Mouse (Mus musculus): ENCODE measurements around the gene Pik3cb. TPM values are rescaled to one million over a fixed set of nuclear protein-coding genes. Genes with fewer than 3 reads are reported as not detected.

Pik3cb gene
- total RNA-seq, 1 experiment from 2014 or later: 7.9 TPM

DNA sequence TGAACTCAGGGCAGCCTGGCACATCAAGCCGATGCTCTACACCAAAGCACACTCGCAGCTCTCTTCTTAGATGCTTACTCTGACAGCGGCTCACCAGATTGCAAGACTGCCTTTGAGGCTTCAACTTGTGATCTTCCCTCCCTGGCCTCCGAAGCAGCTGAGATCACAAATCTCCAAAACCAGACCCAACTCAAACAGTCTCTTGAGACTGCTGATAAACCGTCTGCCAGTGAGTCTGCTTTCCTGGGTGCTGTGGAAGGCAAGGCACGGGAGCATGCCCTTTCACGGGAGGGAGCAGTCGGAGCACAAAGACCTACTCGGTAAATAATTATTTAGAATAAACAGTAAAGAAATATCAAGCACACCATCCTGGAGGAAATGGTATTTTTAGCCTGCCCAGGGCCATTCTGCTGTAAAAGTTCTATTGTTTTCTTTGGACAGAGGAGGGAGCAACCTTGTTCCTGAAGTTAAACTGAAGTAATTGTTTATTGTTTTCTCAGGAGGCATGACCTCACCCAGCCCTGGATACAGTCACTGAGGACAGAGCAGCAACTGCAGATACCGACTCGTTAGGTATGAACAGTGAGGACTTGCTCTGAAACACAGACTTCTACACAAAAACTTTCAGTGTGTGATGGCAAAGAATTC is 41.8 kb downstream of the Pik3cb start:
- ATAC-seq (ENCODE audit: extremely low read depth, insufficient number of reproducible peaks, low FRiP score, poor library complexity, severe bottlenecking): no peak

GRCm38 (mm10) chr9:99097668-99098067 is 42.8 kb downstream of the Pik3cb start:
- no peak for ATAC-seq (ENCODE audit: extremely low read depth, insufficient number of reproducible peaks, low FRiP score, poor library complexity, severe bottlenecking)

DNA sequence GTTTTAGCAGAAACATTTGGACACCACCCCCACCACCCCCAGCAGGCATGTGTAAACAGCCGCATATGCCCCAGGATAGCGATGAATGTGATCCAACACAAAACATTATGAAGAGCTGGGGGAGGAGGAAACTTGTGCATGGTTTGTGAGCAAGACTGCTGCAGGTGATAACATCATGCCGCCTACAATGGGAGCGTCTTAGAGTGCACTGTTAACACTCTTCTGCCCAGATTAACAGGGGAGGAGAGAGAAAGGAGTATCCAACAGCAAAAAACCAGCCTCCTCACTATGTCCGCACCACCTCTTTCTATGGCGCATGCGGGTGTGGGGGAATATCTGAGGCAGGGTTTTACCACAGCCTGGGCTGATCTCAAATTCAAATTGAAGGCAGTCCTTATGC is 45.2 kb downstream of the Pik3cb start:
- ATAC-seq (ENCODE audit: extremely low read depth, insufficient number of reproducible peaks, low FRiP score, poor library complexity, severe bottlenecking): no peak

GRCm38 (mm10) chr9:99090546-99090945 is 49.9 kb downstream of the Pik3cb start:
- ATAC-seq (ENCODE audit: extremely low read depth, insufficient number of reproducible peaks, low FRiP score, poor library complexity, severe bottlenecking): no peak

DNA sequence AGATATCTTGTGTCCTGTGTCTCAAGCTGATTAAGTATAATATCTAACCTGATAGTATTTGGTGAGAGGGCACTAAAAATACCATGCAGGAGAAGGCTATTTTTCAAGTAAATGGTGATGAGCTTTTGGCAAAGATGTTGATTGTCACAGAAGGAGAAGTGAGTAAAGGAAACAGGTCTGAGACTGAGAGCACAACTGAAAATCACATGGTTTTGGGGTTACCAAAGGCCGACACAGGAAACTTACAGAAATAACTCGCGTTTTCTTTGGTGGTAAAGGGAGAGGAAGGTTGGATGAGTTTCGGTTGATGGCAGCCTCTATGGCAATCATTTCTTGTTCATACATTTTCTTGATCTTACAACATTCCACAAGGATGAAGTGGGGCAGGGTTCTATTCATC is 50.5 kb downstream of the Pik3cb start:
- no peak for ATAC-seq (ENCODE audit: extremely low read depth, insufficient number of reproducible peaks, low FRiP score, poor library complexity, severe bottlenecking)

DNA sequence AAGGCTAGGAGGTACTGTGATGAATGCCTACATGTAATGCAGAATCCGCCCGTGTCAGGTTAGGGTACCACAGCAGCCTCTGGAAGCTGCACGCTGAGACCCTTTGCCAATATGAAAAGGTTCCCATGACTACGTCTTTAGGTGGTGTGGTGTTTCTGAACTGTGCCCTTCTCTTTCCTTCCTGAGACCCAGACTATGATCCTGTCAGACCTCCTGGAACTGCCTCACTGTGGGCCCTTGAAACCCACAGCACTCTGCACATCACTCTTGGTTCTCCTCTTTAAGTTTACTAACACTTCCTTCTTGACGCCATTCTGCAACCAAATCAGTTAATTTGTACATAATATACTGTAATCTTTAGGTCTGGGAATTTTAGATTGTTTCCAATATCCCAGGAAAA is 58.7 kb downstream of the Pik3cb start:
- ATAC-seq (ENCODE audit: extremely low read depth, insufficient number of reproducible peaks, low FRiP score, poor library complexity, severe bottlenecking): no peak

DNA sequence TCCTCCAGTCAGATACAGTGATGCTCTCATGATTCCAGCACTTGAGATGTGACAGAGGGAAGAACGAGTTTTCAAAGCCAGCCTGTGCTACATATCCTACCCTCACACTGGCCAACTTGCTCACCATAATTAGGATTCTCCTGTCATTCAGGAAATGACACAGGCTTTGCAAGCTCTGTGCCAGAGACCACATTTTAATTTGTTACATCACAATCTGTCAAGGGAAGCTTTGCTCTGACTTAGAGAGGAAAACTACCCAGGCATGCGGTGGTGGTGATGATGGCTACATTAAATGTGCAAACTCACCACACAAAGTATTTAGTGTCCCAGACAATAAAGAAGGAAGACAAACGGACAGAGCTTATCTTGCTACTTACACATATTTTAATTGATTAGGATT is 59.1 kb downstream of the Pik3cb start:
- ATAC-seq (ENCODE audit: extremely low read depth, insufficient number of reproducible peaks, low FRiP score, poor library complexity, severe bottlenecking): no peak

GRCm38 (mm10) chr9:99080657-99081056 is 59.8 kb downstream of the Pik3cb start:
- ATAC-seq (ENCODE audit: extremely low read depth, insufficient number of reproducible peaks, low FRiP score, poor library complexity, severe bottlenecking): no peak

- ATAC-seq (ENCODE audit: extremely low read depth, insufficient number of reproducible peaks, low FRiP score, poor library complexity, severe bottlenecking): no peak
These were observed 66.0 kb downstream of the Pik3cb start for GRCm38 (mm10) chr9:99074462-99074861.

GRCm38 (mm10) chr9:99072538-99072937 is 67.9 kb downstream of the Pik3cb start:
- ATAC-seq (ENCODE audit: extremely low read depth, insufficient number of reproducible peaks, low FRiP score, poor library complexity, severe bottlenecking): no peak

DNA sequence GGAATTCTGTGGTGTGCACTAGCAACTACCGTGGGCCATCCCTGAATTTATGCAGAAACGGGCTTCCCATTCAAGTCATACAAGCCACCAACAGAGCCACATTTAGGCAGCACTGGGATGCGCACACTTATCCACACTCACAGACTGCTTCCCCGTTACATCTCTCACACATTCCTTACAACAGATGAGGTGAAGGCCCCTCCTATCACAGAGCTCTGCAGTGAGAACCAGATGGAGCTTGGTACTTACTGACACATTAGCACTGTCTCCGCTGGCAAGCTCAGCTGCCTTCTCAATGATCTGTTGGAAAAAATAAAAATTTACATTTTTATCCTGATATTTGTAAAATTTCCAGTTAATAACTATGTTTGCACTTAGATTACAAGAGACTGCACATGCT is 75.1 kb downstream of the Pik3cb start:
- ATAC-seq (ENCODE audit: extremely low read depth, insufficient number of reproducible peaks, low FRiP score, poor library complexity, severe bottlenecking): no peak

- no peak for ATAC-seq (ENCODE audit: extremely low read depth, insufficient number of reproducible peaks, low FRiP score, poor library complexity, severe bottlenecking)
These were observed 76.2 kb downstream of the Pik3cb start for GRCm38 (mm10) chr9:99064216-99064615.

DNA sequence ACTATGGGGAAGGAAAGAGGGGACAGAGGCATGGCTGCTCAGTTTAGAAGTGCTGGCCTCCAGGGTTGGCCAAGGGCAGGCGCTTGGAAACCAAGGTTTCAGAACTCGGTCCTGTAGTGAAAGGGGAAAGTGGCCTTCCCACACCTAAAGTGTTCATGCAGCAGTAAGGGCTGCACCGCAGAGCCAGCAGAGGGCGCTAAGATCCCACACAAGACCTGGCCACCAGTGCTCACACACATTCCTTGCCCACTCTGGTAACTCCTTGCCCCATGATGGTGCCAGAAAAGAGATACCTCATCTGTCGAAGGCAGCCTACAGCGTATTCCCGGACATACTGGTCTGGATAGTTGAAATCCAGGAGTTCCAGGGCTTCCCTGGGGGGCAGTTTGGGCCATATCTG is 77.9 kb downstream of the Pik3cb start:
- peak; percentile 60; the same call in 1 of the 2 replicates for ATAC-seq (ENCODE audit: extremely low read depth, insufficient number of reproducible peaks, low FRiP score, poor library complexity, severe bottlenecking)

GRCm38 (mm10) chr9:99057751-99058150 is 82.7 kb downstream of the Pik3cb start:
- ATAC-seq (ENCODE audit: extremely low read depth, insufficient number of reproducible peaks, low FRiP score, poor library complexity, severe bottlenecking): no peak

DNA sequence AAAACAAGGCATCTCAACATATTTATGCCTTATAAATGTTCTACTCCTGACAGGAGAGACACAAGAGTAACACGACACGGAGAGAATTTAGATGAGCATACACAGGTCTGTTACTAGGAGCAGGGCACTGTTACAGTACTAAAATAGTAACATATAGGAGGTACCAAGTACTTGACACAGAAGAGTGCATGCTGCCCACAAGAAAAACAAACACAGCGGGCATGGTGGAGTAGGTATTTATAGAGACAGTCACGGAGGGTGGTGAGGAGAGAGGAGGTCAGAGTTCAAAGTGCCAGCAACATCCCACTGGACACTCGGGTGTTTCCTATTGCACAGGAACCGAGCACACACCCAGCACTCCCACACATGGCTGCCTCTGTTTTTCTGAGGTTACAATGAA is 90.7 kb downstream of the Pik3cb start:
- ATAC-seq (ENCODE audit: extremely low read depth, insufficient number of reproducible peaks, low FRiP score, poor library complexity, severe bottlenecking): no peak

DNA sequence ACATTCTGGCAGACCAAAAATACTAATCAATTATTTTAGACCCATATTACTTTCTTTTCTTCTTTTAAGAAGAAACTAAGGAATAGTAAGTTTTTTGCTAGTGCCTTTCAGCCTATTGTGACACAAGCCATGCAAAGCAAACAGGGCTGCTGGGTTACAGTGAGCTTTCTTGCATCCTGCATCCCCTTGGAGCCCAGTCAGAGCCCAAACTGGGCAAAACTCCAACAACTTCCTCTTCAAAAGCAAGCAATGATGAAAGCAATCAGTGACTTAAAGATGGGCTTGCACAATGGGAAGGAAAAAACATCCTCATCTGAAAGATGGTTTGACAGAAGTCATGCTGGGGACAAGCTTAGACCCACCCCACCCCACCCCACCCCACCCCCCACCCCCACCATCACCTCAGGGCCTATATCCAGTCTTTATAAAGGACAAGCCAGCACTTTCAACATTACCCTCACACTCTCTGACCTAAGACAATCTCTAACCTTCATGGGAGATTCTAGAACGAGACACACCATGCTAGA is 91.6 kb downstream of the Pik3cb start:
- ATAC-seq (ENCODE audit: extremely low read depth, insufficient number of reproducible peaks, low FRiP score, poor library complexity, severe bottlenecking): no peak

DNA sequence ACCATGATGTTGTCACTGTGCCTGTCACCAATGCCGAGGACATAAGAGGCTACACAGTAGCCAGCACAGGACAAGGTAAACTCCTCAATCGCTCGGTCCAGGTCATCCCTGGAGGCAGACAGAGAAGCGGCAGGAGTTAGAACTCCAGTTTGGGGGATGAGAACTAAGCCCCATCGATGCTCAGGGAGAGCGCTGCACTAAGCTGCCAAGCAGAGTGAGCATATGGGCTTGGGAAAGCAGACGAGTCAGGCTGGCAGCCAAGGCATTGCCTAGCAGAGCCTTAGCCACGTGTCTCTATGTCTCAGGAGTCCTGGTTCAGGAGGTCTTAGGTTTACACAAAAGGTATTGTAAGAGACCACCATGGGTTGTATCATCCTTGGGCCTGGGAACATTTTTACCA is 95.7 kb downstream of the Pik3cb start:
- no peak for ATAC-seq (ENCODE audit: extremely low read depth, insufficient number of reproducible peaks, low FRiP score, poor library complexity, severe bottlenecking)

DNA sequence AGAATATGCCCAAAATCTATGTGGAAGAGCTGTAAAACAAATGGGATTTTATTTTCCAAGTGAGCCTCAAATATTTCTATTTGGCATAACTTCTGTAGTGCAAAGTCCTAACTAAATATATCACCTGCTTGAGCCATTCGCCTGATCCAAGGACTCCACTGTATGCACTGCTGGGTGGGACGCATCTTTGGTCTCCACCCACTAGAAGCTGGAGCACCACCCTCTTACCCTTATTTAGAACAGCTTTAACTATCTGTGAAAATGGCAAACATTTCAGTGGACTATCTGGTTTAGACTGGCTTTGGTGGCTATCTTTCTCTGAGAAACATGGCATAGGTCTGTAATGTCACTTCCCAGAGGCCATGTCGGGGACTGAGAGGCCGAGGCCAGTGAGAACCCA is 97.8 kb downstream of the Pik3cb start:
- no peak for ATAC-seq (ENCODE audit: extremely low read depth, insufficient number of reproducible peaks, low FRiP score, poor library complexity, severe bottlenecking)

- ATAC-seq (ENCODE audit: extremely low read depth, insufficient number of reproducible peaks, low FRiP score, poor library complexity, severe bottlenecking): no peak
These were observed 98.4 kb downstream of the Pik3cb start for GRCm38 (mm10) chr9:99041994-99042393.

- no peak for ATAC-seq (ENCODE audit: extremely low read depth, insufficient number of reproducible peaks, low FRiP score, poor library complexity, severe bottlenecking)
These were observed 104.8 kb downstream of the Pik3cb start, which contains the start of gene Gm1123 for GRCm38 (mm10) chr9:99035575-99035974. Gene Gm1123 (minus strand): TSS chr9:99035715.

DNA sequence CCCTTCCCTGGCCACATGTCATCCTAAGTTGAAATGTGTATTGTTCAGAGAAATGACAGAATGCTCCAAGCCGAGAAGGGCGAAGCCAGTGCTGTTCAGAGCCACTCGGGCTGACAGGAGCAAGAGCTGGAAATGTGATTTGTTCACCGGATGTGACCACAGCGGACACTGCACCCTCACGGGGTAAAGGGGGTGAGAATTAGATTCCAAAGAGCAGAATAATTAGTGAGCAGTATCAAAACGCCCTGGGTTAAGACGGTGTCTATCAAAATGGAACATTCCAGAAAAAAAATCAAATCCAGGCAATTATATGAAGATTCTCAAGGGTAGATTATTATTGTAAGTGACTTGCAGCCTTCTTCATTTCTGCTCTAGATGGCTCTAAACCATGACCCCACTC is 106.3 kb downstream of the Pik3cb start:
- no peak for ATAC-seq (ENCODE audit: extremely low read depth, insufficient number of reproducible peaks, low FRiP score, poor library complexity, severe bottlenecking)

Measured in neutrophil, adult 5-6 weeks (primary cell).